Mouse (Mus musculus) neutrophil, adult 5-6 weeks (primary cell): ENCODE data around the gene Atpif1. TPM values are rescaled to one million over a fixed set of nuclear protein-coding genes. Genes with fewer than 3 reads are reported as not detected.
"Not testable (repeated sequence)": the region's sequence is repeated elsewhere in the genome, so short reads cannot be mapped to it uniquely, and the experiment has no call there.

Experiments used
- ATAC-seq: fragments of 151-379, 151-347 bp; 2 replicates; pipeline ENCODE4 v1.8.0; 2017; ENCODE audit warnings: mild to moderate bottlenecking, moderate TSS enrichment; ENCODE audit not compliant: insufficient number of reproducible peaks, poor library complexity, low FRiP score, severe bottlenecking; ENCODE audit errors: extremely low read depth
- total RNA-seq: library from RNA; stranded (forward); fragments of 200-1000 nt; gene quantifications from 2 replicates; pipeline ENCODE4 v1.2.3, GENCODE M21; 2017

Atpif1 gene
- total RNA-seq, 1 experiment from 2014 or later = 138 TPM

- no peak for ATAC-seq
Observed at GRCm38 (mm10) chr4:132505034-132505738, 28.3 kb downstream of the Atpif1 start.

DNA sequence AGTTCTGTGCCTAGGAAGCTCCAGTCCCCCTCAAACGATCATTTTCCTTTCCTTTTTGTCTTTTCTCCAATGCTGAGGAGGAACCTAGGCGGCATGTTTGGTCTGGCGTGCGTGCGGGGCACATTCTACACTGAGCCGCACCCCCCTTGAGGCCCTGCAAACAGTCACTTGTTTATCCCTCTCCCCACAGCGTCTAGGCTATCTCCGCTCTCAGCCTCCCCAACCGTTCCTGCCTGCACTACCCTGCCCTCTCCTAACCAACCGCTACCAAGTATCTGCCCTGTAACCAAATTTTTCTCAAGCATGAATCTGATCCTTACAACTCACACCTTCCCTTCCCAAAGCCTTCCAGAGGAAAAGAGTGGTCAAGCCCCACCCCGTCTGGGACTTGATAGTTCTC is 30.1 kb downstream of the Atpif1 start:
- no peak for ATAC-seq

GRCm38 (mm10) chr4:132501639-132502038 is 31.8 kb downstream of the Atpif1 start:
- ATAC-seq = no peak

GRCm38 (mm10) chr4:132494271-132494918 is 39.1 kb downstream of the Atpif1 start:
- peak; percentile 86 for ATAC-seq

DNA sequence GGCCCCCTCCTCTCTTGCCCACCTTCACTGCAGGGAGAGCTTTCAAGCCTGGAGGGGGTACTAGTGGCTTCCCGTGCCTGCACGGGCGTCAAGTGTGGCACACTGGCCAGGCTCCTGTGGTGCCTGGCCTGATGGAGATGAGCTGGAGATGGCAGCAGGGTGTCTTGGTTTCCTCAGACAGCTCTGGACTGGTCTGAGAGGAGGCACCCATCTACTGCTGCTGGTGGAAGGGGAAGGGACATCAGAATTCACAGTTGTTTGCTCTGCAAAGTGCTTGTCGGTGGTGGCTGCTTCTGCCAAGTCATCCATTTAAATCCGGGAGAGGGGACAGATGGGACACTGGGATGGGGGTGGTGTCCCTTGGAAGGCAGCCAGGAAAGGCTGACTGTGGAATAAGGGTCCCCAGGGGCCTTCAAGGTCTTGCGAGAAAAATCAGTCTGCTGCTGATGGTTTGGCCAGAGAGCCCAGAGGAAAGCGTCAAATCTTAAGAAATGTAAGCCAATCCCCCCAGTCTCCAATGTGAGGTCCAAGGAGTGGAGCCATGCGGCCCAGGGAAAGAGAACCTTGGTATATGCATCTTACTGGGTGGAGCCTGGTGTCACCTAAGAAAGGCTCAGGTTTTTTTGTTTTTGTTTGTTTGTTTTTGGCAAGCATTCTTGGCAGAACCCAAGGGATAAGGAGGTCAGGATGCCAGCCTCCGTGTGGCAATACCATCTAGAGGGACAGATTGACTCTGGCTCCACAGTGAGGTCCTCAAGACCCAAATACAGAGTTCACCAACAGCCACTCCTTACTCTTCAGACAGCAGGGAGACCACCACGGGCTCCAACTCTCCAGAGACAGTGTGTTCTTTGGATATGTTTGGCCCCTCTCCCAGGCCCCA is 41.0 kb downstream of the Atpif1 start:
- ATAC-seq = no peak

- ATAC-seq = no peak
Observed at GRCm38 (mm10) chr4:132491748-132492147, 41.7 kb downstream of the Atpif1 start.

GRCm38 (mm10) chr4:132491057-132491456 is 42.4 kb downstream of the Atpif1 start:
- ATAC-seq = no peak

DNA sequence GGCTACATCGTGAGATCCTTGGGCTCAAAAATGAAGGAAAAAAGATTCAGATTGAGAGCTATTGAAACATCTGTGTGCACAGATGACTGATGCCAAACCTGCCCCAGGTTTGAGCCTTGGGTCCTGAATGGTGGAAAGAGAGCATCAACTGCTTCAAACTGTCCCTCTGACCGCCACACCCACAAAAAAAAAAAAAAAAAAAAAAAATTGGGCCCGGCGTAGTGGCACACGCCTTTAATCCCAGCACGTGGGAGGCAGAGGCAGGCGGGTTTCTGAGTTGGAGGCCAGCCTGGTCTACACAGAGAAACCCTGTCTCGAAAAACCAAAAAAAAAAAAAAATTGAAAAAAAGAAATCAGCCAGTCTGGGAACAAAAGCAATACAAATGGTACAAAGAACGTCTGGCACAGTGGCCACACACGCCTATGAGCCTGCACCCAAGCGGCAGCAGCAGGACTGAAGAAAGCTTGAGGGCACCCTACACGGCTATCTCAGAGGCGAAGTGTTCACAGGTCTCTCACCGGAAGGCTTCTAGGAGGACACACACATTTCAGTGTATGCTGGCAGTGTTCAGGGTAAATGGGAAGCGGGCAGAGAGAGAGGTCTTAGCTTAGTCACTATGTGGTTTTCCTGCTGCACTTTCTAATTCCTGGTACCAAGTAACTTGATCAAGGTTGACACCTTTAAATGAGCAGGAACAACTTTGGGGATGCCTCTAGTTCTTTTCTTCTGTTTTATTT is 43.0 kb downstream of the Atpif1 start:
- no peak for ATAC-seq

GRCm38 (mm10) chr4:132488976-132489375 is 44.5 kb downstream of the Atpif1 start:
- ATAC-seq = no peak

DNA sequence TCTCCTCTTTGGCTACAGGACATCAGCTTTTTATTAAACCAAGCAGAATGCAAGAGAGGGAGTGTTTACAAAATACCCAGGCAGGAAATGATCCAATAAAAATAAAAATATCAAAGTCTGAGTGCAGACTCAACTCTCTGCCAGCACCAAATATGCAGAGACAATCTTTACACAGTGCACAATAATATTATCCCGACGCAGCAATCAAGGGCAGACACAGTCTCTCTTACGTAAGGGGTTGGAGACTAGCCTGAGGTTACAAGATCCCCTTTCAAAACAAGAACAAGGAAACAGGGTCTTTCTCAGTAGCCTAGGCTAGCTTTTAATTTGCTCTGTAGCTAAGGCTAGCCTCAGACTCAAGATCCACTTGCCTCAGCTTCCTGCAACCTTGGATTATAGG is 44.9 kb downstream of the Atpif1 start:
- no peak for ATAC-seq

- no peak for ATAC-seq
Observed at GRCm38 (mm10) chr4:132484820-132485219, 48.6 kb downstream of the Atpif1 start.

DNA sequence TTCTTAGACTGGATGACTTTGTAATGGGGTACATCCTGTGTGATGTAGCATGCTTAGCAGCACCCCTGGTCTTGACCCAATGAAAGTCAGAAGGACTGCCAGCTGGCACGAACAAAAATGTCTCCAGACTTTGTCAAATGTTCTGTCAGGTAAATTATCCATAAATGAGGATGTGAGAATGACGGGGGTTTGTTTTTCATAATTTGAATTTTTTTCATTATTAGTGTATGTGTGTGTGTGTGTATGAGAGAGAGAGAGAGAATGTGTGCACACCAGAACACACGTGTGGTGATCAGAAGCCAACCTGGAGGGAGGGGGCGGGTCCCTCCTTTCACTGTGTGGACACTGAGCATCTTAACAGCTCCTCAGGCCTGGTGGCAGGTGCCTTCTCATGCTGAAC is 49.2 kb downstream of the Atpif1 start:
- no peak for ATAC-seq

GRCm38 (mm10) chr4:132482956-132483608 is 50.4 kb downstream of the Atpif1 start:
- ATAC-seq = no peak

- not testable (repeated sequence) for ATAC-seq
Observed at GRCm38 (mm10) chr4:132482104-132482503, 51.4 kb downstream of the Atpif1 start.

Other genes starting within 250 kb of the Atpif1 start
- not detected in 2 replicates for gene Rab42, start 230.3 kb downstream of the Atpif1 start, total RNA-seq
- 24.9 and 29.7 TPM in 2 replicates for gene Trnau1ap, start 204.1 kb downstream of the Atpif1 start, total RNA-seq
- 3.3 and 7.9 TPM in 2 replicates for gene Rcc1, start 180.1 kb downstream of the Atpif1 start, total RNA-seq
- 7.8 and 8.0 TPM in 2 replicates for gene Phactr4, start 111.2 kb downstream of the Atpif1 start, total RNA-seq
- gene Med18, start 69.7 kb downstream of the Atpif1 start, total RNA-seq = 2.9 and 10.1 TPM in 2 replicates
- 30.6 and 33.4 TPM in 2 replicates for gene Sesn2, start 23.2 kb downstream of the Atpif1 start, total RNA-seq
- 327 and 337 TPM in 2 replicates for gene Dnajc8, start 1.9 kb upstream of the Atpif1 start, total RNA-seq
- gene Ptafr, start 30.4 kb upstream of the Atpif1 start, total RNA-seq = 135 and 136 TPM in 2 replicates
- gene Eya3, start 105.3 kb upstream of the Atpif1 start, total RNA-seq = 23.4 and 27.0 TPM in 2 replicates
- gene Xkr8, start 198.9 kb upstream of the Atpif1 start, total RNA-seq = 2.8 and 3.1 TPM in 2 replicates
- 2.6 and 4.7 TPM in 2 replicates for gene Smpdl3b, start 223.6 kb upstream of the Atpif1 start, total RNA-seq
- 24.2 and 32.4 TPM in 2 replicates for gene Rpa2, start 234.7 kb upstream of the Atpif1 start, total RNA-seq